Mouse (Mus musculus) adrenal gland, postnatal 4 days (tissue): ENCODE results near the gene Cyp1a2. TPM values are rescaled to one million over a fixed set of nuclear protein-coding genes. Genes with fewer than 3 reads are reported as not detected.

Experiments used
- DNase-seq, 2 experiments: peaks; one replicate each; pipeline ENCODE4 v3.0.0; 2021 to 2022; ENCODE audit warnings: low spot score in 2 of 2, mixed read lengths in 2 of 2
- total RNA-seq, 2 experiments: library from RNA; stranded (reverse); gene quantifications; 2 replicates each; pipeline ENCODE4 v1.2.3; 2021

Gene Cyp1a2
- total RNA-seq, 2 experiments from 2014 or later, result 8.7 TPM; not detected in 1

- no peak for DNase-seq
Measured at GRCm38 (mm10) chr9:57627191-57627590, 56.3 kb downstream of the Cyp1a2 start.

Other genes starting within 250 kb of the Cyp1a2 start
- 10 to 100 TPM; 22.4 to 25.1 TPM for gene Ppcdc, start 243.6 kb downstream of the Cyp1a2 start, total RNA-seq
- 10 to 100 TPM; 27.7 to 29.8 TPM for gene Scamp5, start 215.6 kb downstream of the Cyp1a2 start, total RNA-seq
- gene Rpp25, start 179.7 kb downstream of the Cyp1a2 start, total RNA-seq, result 1 to 10 TPM; 6.2 to 6.9 TPM
- gene Cox5a, start 162.4 kb downstream of the Cyp1a2 start, total RNA-seq, result 100 to 1,000 TPM; 381 to 426 TPM
- 10 to 100 TPM; 23.5 to 27.3 TPM for gene Fam219b, start 146.2 kb downstream of the Cyp1a2 start, total RNA-seq
- 10 to 100 TPM; 50.7 to 55.7 TPM for gene Mpi, start 130.9 kb downstream of the Cyp1a2 start, total RNA-seq
- gene Scamp2, start 122.8 kb downstream of the Cyp1a2 start, total RNA-seq, result 10 to 100 TPM; 63.4 to 72.2 TPM
- 10 to 100 TPM; 23.4 to 29.2 TPM for gene Ulk3, start 94.3 kb downstream of the Cyp1a2 start, total RNA-seq
- not detected for gene Cplx3, start 77.4 kb downstream of the Cyp1a2 start, total RNA-seq
- not detected for gene Lman1l, start 62.9 kb downstream of the Cyp1a2 start, total RNA-seq
- 10 to 100 TPM; 91.3 to 92.4 TPM for gene Csk, start 30.1 kb downstream of the Cyp1a2 start, total RNA-seq
- gene Cyp1a1, start 4.2 kb upstream of the Cyp1a2 start, total RNA-seq, result under 1 TPM in 1 of 2 experiments, not detected in 1; 0.31 TPM
- gene Edc3, start 24.8 kb upstream of the Cyp1a2 start, total RNA-seq, result 10 to 100 TPM; 19.0 to 20.4 TPM
- 10 to 100 TPM; 72.6 to 82.5 TPM for gene Clk3, start 82.2 kb upstream of the Cyp1a2 start, total RNA-seq
- 1 to 10 TPM; 4.1 to 6.3 TPM for gene Arid3b, start 153.1 kb upstream of the Cyp1a2 start, total RNA-seq
- gene Ubl7, start 227.3 kb upstream of the Cyp1a2 start, total RNA-seq, result 10 to 100 TPM; 78.8 to 85.3 TPM